Mouse (Mus musculus): ENCODE measurements around the gene Nol10. TPM values are rescaled to one million over a fixed set of nuclear protein-coding genes. Genes with fewer than 3 reads are reported as not detected.

Gene Nol10
- polyA plus RNA-seq, 1 experiment from 2014 or later: 33.6 TPM

- DNase-seq (ENCODE audit: low spot score): peak; percentile 45
- H3K4me2 ChIP-seq (ENCODE audit: low read depth): peak overlapping the region; percentile 82
- H3K27ac ChIP-seq (ENCODE audit: low read depth, low read length): no peak overlapping the region
- peaks cover 5% of the 10 kb centered on the region; the same call in 1 of the 2 replicates for H3K4me1 ChIP-seq (ENCODE audit: control insufficient read depth, insufficient read depth, low read length)
- H3K4me3 ChIP-seq (ENCODE audit: low read depth, low read length): peak overlapping the region; percentile 41
- H3K27me3 ChIP-seq (ENCODE audit: control insufficient read depth, insufficient read depth, low read length): peaks cover 28% of the 10 kb centered on the region
- no peak; the same call in 1 of the 2 replicates for ATAC-seq (ENCODE audit: insufficient read depth, low FRiP score, low TSS enrichment)
- 3% methylated on average over 51 of the region's 51 CpGs for WGBS
- no peaks in the 10 kb centered on the region for H3K36me3 ChIP-seq (ENCODE audit: control insufficient read depth, insufficient read depth, low read length)
- no peaks in the 10 kb centered on the region for H3K9me3 ChIP-seq (ENCODE audit: control insufficient read depth, low read length)
- peak overlapping the region; percentile 37; the same call in 1 of the 2 replicates for H3K9ac ChIP-seq (ENCODE audit: low read length)
These were observed 23.4 kb upstream of the Nol10 start for GRCm38 (mm10) chr12:17324549-17325470.

- Histone ChIP-seq H3K27ac (ENCODE audit: low read depth, low read length) (no peak within 1 kb of the TSS), H3K9me3 (ENCODE audit: control insufficient read depth, low read length) (no peaks in the 10 kb centered on the region), H3K4me1 (ENCODE audit: control insufficient read depth, insufficient read depth, low read length) (peaks cover 5% of the 10 kb centered on the region; the same call in 1 of the 2 replicates), H3K4me2 (ENCODE audit: low read depth) (no peak within 1 kb of the TSS), H3K9ac (ENCODE audit: low read length) (no peak within 1 kb of the TSS), H3K4me3 (ENCODE audit: low read depth, low read length) (no peak within 1 kb of the TSS), H3K36me3 (ENCODE audit: control insufficient read depth, insufficient read depth, low read length) (no peaks in the 10 kb centered on the region), H3K27me3 (ENCODE audit: control insufficient read depth, insufficient read depth, low read length) (peaks cover 13% of the 10 kb centered on the region)
- ATAC-seq (ENCODE audit: insufficient read depth, low FRiP score, low TSS enrichment) (no peak), DNase-seq (ENCODE audit: low spot score) (no peak)
- 75% methylated on average over 3 of the region's 3 CpGs for WGBS
These were observed 19.0 kb upstream of the Nol10 start, which contains the start of gene Atp6v1c2 for GRCm38 (mm10) chr12:17329259-17329658. TSS of gene Atp6v1c2 (minus strand) at chr12:17329359.

- 28% methylated on average over 1 of the region's 1 CpGs for WGBS
- DNase-seq (ENCODE audit: low spot score) (no peak), ATAC-seq (ENCODE audit: insufficient read depth, low FRiP score, low TSS enrichment) (no peak)
- Histone ChIP-seq H3K27me3 (ENCODE audit: control insufficient read depth, insufficient read depth, low read length) (no peaks in the 10 kb centered on the region), H3K9me3 (ENCODE audit: control insufficient read depth, low read length) (no peaks in the 10 kb centered on the region), H3K4me3 (ENCODE audit: low read depth, low read length) (no peak overlapping the region), H3K36me3 (ENCODE audit: control insufficient read depth, insufficient read depth, low read length) (no peaks in the 10 kb centered on the region), H3K4me1 (ENCODE audit: control insufficient read depth, insufficient read depth, low read length) (no peaks in the 10 kb centered on the region), H3K27ac (ENCODE audit: low read depth, low read length) (no peak overlapping the region), H3K4me2 (ENCODE audit: low read depth) (no peak overlapping the region), H3K9ac (ENCODE audit: low read length) (no peak overlapping the region)
These were observed 14.8 kb upstream of the Nol10 start for GRCm38 (mm10) chr12:17333459-17333858.

- Histone ChIP-seq H3K9me3 (ENCODE audit: control insufficient read depth, low read length) (no peaks in the 10 kb centered on the region), H3K27me3 (ENCODE audit: control insufficient read depth, insufficient read depth, low read length) (no peaks in the 10 kb centered on the region), H3K27ac (ENCODE audit: low read depth, low read length) (no peak overlapping the region), H3K4me3 (ENCODE audit: low read depth, low read length) (no peak overlapping the region), H3K4me2 (ENCODE audit: low read depth) (no peak overlapping the region), H3K4me1 (ENCODE audit: control insufficient read depth, insufficient read depth, low read length) (no peaks in the 10 kb centered on the region), H3K36me3 (ENCODE audit: control insufficient read depth, insufficient read depth, low read length) (no peaks in the 10 kb centered on the region), H3K9ac (ENCODE audit: low read length) (no peak overlapping the region)
- 89% methylated on average over 2 of the region's 2 CpGs for WGBS
- ATAC-seq (ENCODE audit: insufficient read depth, low FRiP score, low TSS enrichment): no peak
- DNase-seq (ENCODE audit: low spot score): no peak
These were observed 9.9 kb upstream of the Nol10 start for GRCm38 (mm10) chr12:17338338-17338737.

- no peak for ATAC-seq (ENCODE audit: insufficient read depth, low FRiP score, low TSS enrichment)
- Histone ChIP-seq H3K9ac (ENCODE audit: low read length) (no peak overlapping the region), H3K4me1 (ENCODE audit: control insufficient read depth, insufficient read depth, low read length) (no peaks in the 10 kb centered on the region), H3K27me3 (ENCODE audit: control insufficient read depth, insufficient read depth, low read length) (no peaks in the 10 kb centered on the region), H3K27ac (ENCODE audit: low read depth, low read length) (no peak overlapping the region), H3K4me3 (ENCODE audit: low read depth, low read length) (no peak overlapping the region), H3K36me3 (ENCODE audit: control insufficient read depth, insufficient read depth, low read length) (no peaks in the 10 kb centered on the region), H3K9me3 (ENCODE audit: control insufficient read depth, low read length) (no peaks in the 10 kb centered on the region), H3K4me2 (ENCODE audit: low read depth) (no peak overlapping the region)
- no peak for DNase-seq (ENCODE audit: low spot score)
- 66% methylated on average over 3 of the region's 3 CpGs for WGBS
These were observed 8.9 kb upstream of the Nol10 start for GRCm38 (mm10) chr12:17339114-17339905.

GRCm38 (mm10) chr12:17347327-17348047 is 771 bp upstream of the Nol10 start:
- H3K4me2 ChIP-seq (ENCODE audit: low read depth): peak overlapping the region; percentile 78
- 38% methylated on average over 11 of the region's 11 CpGs for WGBS
- no peak overlapping the region for H3K27ac ChIP-seq (ENCODE audit: low read depth, low read length)
- ATAC-seq (ENCODE audit: insufficient read depth, low FRiP score, low TSS enrichment) (peak; percentile 24; the same call in 1 of the 2 replicates), DNase-seq (ENCODE audit: low spot score) (no peak)
- H3K36me3 ChIP-seq (ENCODE audit: control insufficient read depth, insufficient read depth, low read length): no peaks in the 10 kb centered on the region; the same call in 1 of the 2 replicates
- peak overlapping the region; percentile 54 for H3K4me3 ChIP-seq (ENCODE audit: low read depth, low read length)
- H3K9me3 ChIP-seq (ENCODE audit: control insufficient read depth, low read length): no peaks in the 10 kb centered on the region
- H3K9ac ChIP-seq (ENCODE audit: low read length): peak overlapping the region; percentile 45
- H3K27me3 ChIP-seq (ENCODE audit: control insufficient read depth, insufficient read depth, low read length): no peaks in the 10 kb centered on the region
- peaks cover 4% of the 10 kb centered on the region for H3K4me1 ChIP-seq (ENCODE audit: control insufficient read depth, insufficient read depth, low read length)

DNA sequence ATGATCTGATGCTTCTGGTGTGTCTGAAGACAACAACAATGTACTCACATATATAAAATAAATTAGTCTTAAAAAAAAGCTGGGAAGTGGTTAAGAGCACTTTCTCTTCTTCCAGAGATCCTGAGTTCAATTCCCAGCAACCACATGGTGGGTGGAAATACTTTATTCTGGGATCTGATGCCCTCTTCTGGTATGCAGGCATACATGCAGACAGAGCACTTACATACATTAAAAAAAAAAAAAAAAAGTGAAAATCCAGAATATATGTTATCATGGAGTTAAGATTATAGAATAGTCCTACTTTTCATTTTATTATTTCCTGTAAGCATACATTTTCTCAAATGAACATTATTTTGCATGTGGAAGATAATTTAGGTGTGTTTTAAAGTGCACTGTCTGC is 1.8 kb downstream of the Nol10 start:
- DNase-seq (ENCODE audit: low spot score) (no peak), ATAC-seq (ENCODE audit: insufficient read depth, low FRiP score, low TSS enrichment) (no peak)
- Histone ChIP-seq H3K9me3 (ENCODE audit: control insufficient read depth, low read length) (no peaks in the 10 kb centered on the region), H3K27ac (ENCODE audit: low read depth, low read length) (no peak overlapping the region), H3K4me3 (ENCODE audit: low read depth, low read length) (no peak overlapping the region), H3K4me1 (ENCODE audit: control insufficient read depth, insufficient read depth, low read length) (peaks cover 4% of the 10 kb centered on the region), H3K36me3 (ENCODE audit: control insufficient read depth, insufficient read depth, low read length) (no peaks in the 10 kb centered on the region; the same call in none of the 2 replicates), H3K9ac (ENCODE audit: low read length) (no peak overlapping the region), H3K4me2 (ENCODE audit: low read depth) (no peak overlapping the region), H3K27me3 (ENCODE audit: control insufficient read depth, insufficient read depth, low read length) (no peaks in the 10 kb centered on the region)

GRCm38 (mm10) chr12:17356853-17357252 is 8.6 kb downstream of the Nol10 start:
- Histone ChIP-seq H3K9me3 (ENCODE audit: control insufficient read depth, low read length) (no peaks in the 10 kb centered on the region), H3K4me3 (ENCODE audit: low read depth, low read length) (no peak overlapping the region), H3K36me3 (ENCODE audit: control insufficient read depth, insufficient read depth, low read length) (peaks cover 4% of the 10 kb centered on the region), H3K27me3 (ENCODE audit: control insufficient read depth, insufficient read depth, low read length) (no peaks in the 10 kb centered on the region), H3K4me2 (ENCODE audit: low read depth) (no peak overlapping the region), H3K27ac (ENCODE audit: low read depth, low read length) (no peak overlapping the region), H3K9ac (ENCODE audit: low read length) (no peak overlapping the region), H3K4me1 (ENCODE audit: control insufficient read depth, insufficient read depth, low read length) (no peaks in the 10 kb centered on the region)
- ATAC-seq (ENCODE audit: insufficient read depth, low FRiP score, low TSS enrichment) (no peak), DNase-seq (ENCODE audit: low spot score) (no peak)
- 88% methylated on average over 4 of the region's 4 CpGs for WGBS

Measured in neural tube, embryonic 11.5 days (tissue).